Mouse (Mus musculus): ENCODE measurements around the gene Palm. TPM values are rescaled to one million over a fixed set of nuclear protein-coding genes. Genes with fewer than 3 reads are reported as not detected.

The Palm gene
- polyA plus RNA-seq, 1 experiment from 2014 or later = 9.2 TPM

GRCm38 (mm10) chr10:79762875-79763274 is 30.5 kb upstream of the Palm start:
- peaks cover 23% of the 10 kb centered on the region for H3K4me1 ChIP-seq (ENCODE audit: insufficient read depth)
- H3K9me3 ChIP-seq (ENCODE audit: low read length) = no peaks in the 10 kb centered on the region
- no peaks in the 10 kb centered on the region for H3K27me3 ChIP-seq (ENCODE audit: insufficient read depth, low read length)
- H3K36me3 ChIP-seq (replicated peaks; ENCODE audit: insufficient read depth, low read length) = peaks cover 38% of the 10 kb centered on the region
- no peak overlapping the region for H3K9ac ChIP-seq (replicated peaks)
- no peak overlapping the region for H3K4me2 ChIP-seq (ENCODE audit: low read depth, low read length)
- 86% methylated on average over 3 of the region's 3 CpGs for WGBS (ENCODE audit: insufficient replicate concordance)
- no peak overlapping the region for H3K27ac ChIP-seq (ENCODE audit: low read depth)
- no peak for TF ChIP-seq EP300 (IDR thresholded peaks at IDR 0.05; ENCODE audit: low read depth)
- no peak for TF ChIP-seq CTCF (IDR thresholded peaks at IDR 0.05; ENCODE audit: low read depth)
- H3K4me3 ChIP-seq (ENCODE audit: low read depth, low read length) = no peak overlapping the region
- ATAC-seq = no peak
- no peak for DNase-seq

- Histone ChIP-seq H3K4me2 (ENCODE audit: low read depth, low read length) (no peak overlapping the region), H3K9me3 (ENCODE audit: low read length) (no peaks in the 10 kb centered on the region), H3K27me3 (ENCODE audit: insufficient read depth, low read length) (no peaks in the 10 kb centered on the region), H3K9ac (replicated peaks) (0 out of 2 replicates have a peak overlapping the region, but pooled peaks have one; percentile 11), H3K27ac (ENCODE audit: low read depth) (no peak overlapping the region), H3K36me3 (replicated peaks; ENCODE audit: insufficient read depth, low read length) (peaks cover 27% of the 10 kb centered on the region), H3K4me1 (ENCODE audit: insufficient read depth) (peaks cover 30% of the 10 kb centered on the region), H3K4me3 (ENCODE audit: low read depth, low read length) (no peak overlapping the region)
- ATAC-seq (no peak), DNase-seq (no peak)
- 66% methylated on average over 7 of the region's 7 CpGs for WGBS (ENCODE audit: insufficient replicate concordance)
- TF ChIP-seq EP300 (IDR thresholded peaks at IDR 0.05; ENCODE audit: low read depth) (no peak), CTCF (IDR thresholded peaks at IDR 0.05; ENCODE audit: low read depth) (no peak)
These were observed 29.1 kb upstream of the Palm start for GRCm38 (mm10) chr10:79764234-79764633.

GRCm38 (mm10) chr10:79765228-79765745 is 28.1 kb upstream of the Palm start:
- Histone ChIP-seq H3K4me3 (ENCODE audit: low read depth, low read length) (peak overlapping the region; percentile 96; the same call in 1 of the 2 replicates), H3K9me3 (ENCODE audit: low read length) (no peaks in the 10 kb centered on the region), H3K4me2 (ENCODE audit: low read depth, low read length) (peak overlapping the region; percentile 85), H3K36me3 (replicated peaks; ENCODE audit: insufficient read depth, low read length) (peaks cover 25% of the 10 kb centered on the region), H3K27me3 (ENCODE audit: insufficient read depth, low read length) (no peaks in the 10 kb centered on the region), H3K27ac (ENCODE audit: low read depth) (peak overlapping the region; percentile 95), H3K4me1 (ENCODE audit: insufficient read depth) (peaks cover 30% of the 10 kb centered on the region), H3K9ac (replicated peaks) (peak overlapping the region; percentile 96)
- TF ChIP-seq EP300 (IDR thresholded peaks at IDR 0.05; ENCODE audit: low read depth) = no peak
- TF ChIP-seq CTCF (IDR thresholded peaks at IDR 0.05; ENCODE audit: low read depth) = no peak
- DNase-seq (no peak), ATAC-seq (peak; percentile 2; the same call in 1 of the 2 replicates)
- WGBS (ENCODE audit: insufficient replicate concordance) = 59% methylated on average over 2 of the region's 2 CpGs

GRCm38 (mm10) chr10:79766001-79766507 is 27.3 kb upstream of the Palm start:
- WGBS (ENCODE audit: insufficient replicate concordance) = 5% methylated on average over 16 of the region's 16 CpGs
- no peaks in the 10 kb centered on the region for H3K27me3 ChIP-seq (ENCODE audit: insufficient read depth, low read length)
- peak overlapping the region; percentile 85 for H3K4me2 ChIP-seq (ENCODE audit: low read depth, low read length)
- no peak for DNase-seq
- H3K4me3 ChIP-seq (ENCODE audit: low read depth, low read length) = peak overlapping the region; percentile 96
- H3K36me3 ChIP-seq (replicated peaks; ENCODE audit: insufficient read depth, low read length) = peaks cover 18% of the 10 kb centered on the region
- H3K4me1 ChIP-seq (ENCODE audit: insufficient read depth) = peaks cover 30% of the 10 kb centered on the region
- peak overlapping the region; percentile 95 for H3K27ac ChIP-seq (ENCODE audit: low read depth)
- TF ChIP-seq EP300 (IDR thresholded peaks at IDR 0.05; ENCODE audit: low read depth) = no peak
- no peak for TF ChIP-seq CTCF (IDR thresholded peaks at IDR 0.05; ENCODE audit: low read depth)
- H3K9ac ChIP-seq (replicated peaks) = peak overlapping the region; percentile 96
- ATAC-seq = no peak
- H3K9me3 ChIP-seq (ENCODE audit: low read length) = no peaks in the 10 kb centered on the region

GRCm38 (mm10) chr10:79766508-79767325 is 26.7 kb upstream of the Palm start, which contains the start of gene Rnf126:
TSS of gene Rnf126 (minus strand) at chr10:79766952.
- peak; percentile 99 for DNase-seq
- peak within 1 kb of the TSS; percentile 85 for H3K4me2 ChIP-seq (ENCODE audit: low read depth, low read length)
- ATAC-seq = peak; percentile 89
- no peaks in the 10 kb centered on the region for H3K9me3 ChIP-seq (ENCODE audit: low read length)
- TF ChIP-seq CTCF (IDR thresholded peaks at IDR 0.05; ENCODE audit: low read depth) (no peak), EP300 (IDR thresholded peaks at IDR 0.05; ENCODE audit: low read depth) (peak; percentile 66)
- no peaks in the 10 kb centered on the region for H3K27me3 ChIP-seq (ENCODE audit: insufficient read depth, low read length)
- peaks cover 30% of the 10 kb centered on the region for H3K4me1 ChIP-seq (ENCODE audit: insufficient read depth)
- peaks cover 11% of the 10 kb centered on the region for H3K36me3 ChIP-seq (replicated peaks; ENCODE audit: insufficient read depth, low read length)
- peak within 1 kb of the TSS; percentile 95 for H3K27ac ChIP-seq (ENCODE audit: low read depth)
- peak within 1 kb of the TSS; percentile 96 for H3K9ac ChIP-seq (replicated peaks)
- peak within 1 kb of the TSS; percentile 96 for H3K4me3 ChIP-seq (ENCODE audit: low read depth, low read length)
- under 1% methylated on average over 68 of the region's 101 CpGs for WGBS (ENCODE audit: insufficient replicate concordance)
